Mouse (Mus musculus): ENCODE results near the gene Cdkn1a. TPM values are rescaled to one million over a fixed set of nuclear protein-coding genes. Genes with fewer than 3 reads are reported as not detected.

The Cdkn1a gene
- polyA plus RNA-seq, 1 experiment from 2014 or later = 144 TPM

Other genes starting within 250 kb of the Cdkn1a start
- 1.2 and 3.0 TPM in 2 replicates for gene Pnpla1, start 232.6 kb upstream of the Cdkn1a start, polyA plus RNA-seq (2015; fragmentation: Nextera tagmentation; extraction: Ambion mirVana)
- gene 4930539E08Rik, start 175.7 kb upstream of the Cdkn1a start, polyA plus RNA-seq (2015; fragmentation: Nextera tagmentation; extraction: Ambion mirVana) = 0.25 and 0.31 TPM in 2 replicates
- 0.21 TPM in 1 of 2 replicates, not detected in the other for gene Pxt1, start 147.1 kb upstream of the Cdkn1a start, polyA plus RNA-seq (2015; fragmentation: Nextera tagmentation; extraction: Ambion mirVana)
- 77.2 and 78.3 TPM in 2 replicates for gene Kctd20, start 139.0 kb upstream of the Cdkn1a start, polyA plus RNA-seq (2015; fragmentation: Nextera tagmentation; extraction: Ambion mirVana)
- gene Stk38, start 83.0 kb upstream of the Cdkn1a start, polyA plus RNA-seq (2015; fragmentation: Nextera tagmentation; extraction: Ambion mirVana) = 118 and 120 TPM in 2 replicates
- gene Srsf3, start 58.3 kb upstream of the Cdkn1a start, polyA plus RNA-seq (2015; fragmentation: Nextera tagmentation; extraction: Ambion mirVana) = 456 and 477 TPM in 2 replicates
- gene Rab44, start 23.2 kb downstream of the Cdkn1a start, polyA plus RNA-seq (2015; fragmentation: Nextera tagmentation; extraction: Ambion mirVana) = 4.0 and 4.1 TPM in 2 replicates
- gene Cpne5, start 147.2 kb downstream of the Cdkn1a start, polyA plus RNA-seq (2015; fragmentation: Nextera tagmentation; extraction: Ambion mirVana) = 6.9 and 7.5 TPM in 2 replicates
- gene Ppil1, start 173.2 kb downstream of the Cdkn1a start, polyA plus RNA-seq (2015; fragmentation: Nextera tagmentation; extraction: Ambion mirVana) = 129 and 130 TPM in 2 replicates
- gene BC004004, start 177.8 kb downstream of the Cdkn1a start, polyA plus RNA-seq (2015; fragmentation: Nextera tagmentation; extraction: Ambion mirVana) = 82.2 and 83.0 TPM in 2 replicates
- 1.8 and 2.6 TPM in 2 replicates for gene Pi16, start 226.7 kb downstream of the Cdkn1a start, polyA plus RNA-seq (2015; fragmentation: Nextera tagmentation; extraction: Ambion mirVana)

Data from stomach, embryonic 16.5 days (tissue).